ENCODE assay signal across 21 mouse cellular contexts in genomic region chr6:137606541-137606940, GRCm38 (mm10). TPM values are rescaled to one million over a fixed set of nuclear protein-coding genes. Genes with fewer than 3 reads are reported as not detected.
A peak's percentile ranks its signal among the peaks of the same experiment; 100 is the strongest.
DNase-seq lines count a peak whose midpoint lies in the region; ATAC-seq lines count a peak whose summit lies in the region.
"Had no signal": no experiment of that assay in that cellular context is flagged by ENCODE, and none has a peak within 500 bp of the region (broad histone marks: within the 10 kb centered on the region; RNA-seq: fewer than 3 reads in every experiment).

No protein-coding gene starts in this region.

- H3K27me3 ChIP-seq in midbrain, embryonic 11.5 days (ENCODE audit: control insufficient read depth, insufficient read depth, low read length), result no peaks in the 10 kb centered on the region
- no peaks in the 10 kb centered on the region for H3K27me3 ChIP-seq in midbrain, embryonic 10.5 days (ENCODE audit: low read depth, poor library complexity, severe bottlenecking)
- H3K27me3 ChIP-seq in intestine, embryonic 16.5 days (replicated peaks; ENCODE audit: control insufficient read depth, insufficient read depth, low read length), result no peaks in the 10 kb centered on the region
- H3K27me3 ChIP-seq: embryonic facial prominence, embryonic 13.5 days; embryonic facial prominence, embryonic 15.5 days; forebrain, embryonic 12.5 days had no signal

- 89% methylated on average over 7 of the region's 7 CpGs for WGBS in midbrain, embryonic 11.5 days
- WGBS in midbrain, embryonic 10.5 days, result 91% methylated on average over 7 of the region's 7 CpGs
- 82% methylated on average over 7 of the region's 7 CpGs for WGBS in intestine, embryonic 16.5 days

- no peak overlapping the region for H3K9ac ChIP-seq in midbrain, embryonic 11.5 days (ENCODE audit: low read length)
- H3K9ac ChIP-seq in intestine, embryonic 16.5 days (ENCODE audit: low read depth, low read length), result no peak overlapping the region
- H3K9ac ChIP-seq: embryonic facial prominence, embryonic 13.5 days; embryonic facial prominence, embryonic 15.5 days; forebrain, embryonic 12.5 days had no signal

- no peak overlapping the region for H3K4me2 ChIP-seq in midbrain, embryonic 11.5 days
- no peak overlapping the region for H3K4me2 ChIP-seq in intestine, embryonic 16.5 days (ENCODE audit: low read depth, low read length)
- H3K4me2 ChIP-seq: embryonic facial prominence, embryonic 13.5 days; embryonic facial prominence, embryonic 15.5 days; forebrain, embryonic 12.5 days had no signal

- no peak for ATAC-seq in midbrain, embryonic 11.5 days (ENCODE audit: low FRiP score)
- peak; percentile 43; the same call in 1 of the 2 replicates for ATAC-seq in intestine, embryonic 16.5 days
- ATAC-seq: forebrain, embryonic 14.5 days; forebrain, embryonic 16.5 days had no signal

- H3K4me3 ChIP-seq in midbrain, embryonic 11.5 days (ENCODE audit: low read depth, low read length), result no peak overlapping the region
- no peak overlapping the region for H3K4me3 ChIP-seq in midbrain, embryonic 10.5 days
- no peak overlapping the region for H3K4me3 ChIP-seq in intestine, embryonic 16.5 days (ENCODE audit: low read length)
- H3K4me3 ChIP-seq: embryonic facial prominence, embryonic 13.5 days; embryonic facial prominence, embryonic 15.5 days; erythroblast, embryonic 14.5 days; forebrain, embryonic 10.5 days; forebrain, embryonic 12.5 days had no signal

- no peak overlapping the region for H3K27ac ChIP-seq in midbrain, embryonic 11.5 days (ENCODE audit: low read depth, low read length)
- H3K27ac ChIP-seq in midbrain, embryonic 10.5 days (replicated peaks), result no peak overlapping the region
- no peak overlapping the region for H3K27ac ChIP-seq in intestine, embryonic 16.5 days (ENCODE audit: low read length)
- H3K27ac ChIP-seq: embryonic facial prominence, embryonic 13.5 days; embryonic facial prominence, embryonic 15.5 days; forebrain, embryonic 10.5 days; forebrain, embryonic 12.5 days had no signal

- no peaks in the 10 kb centered on the region for H3K9me3 ChIP-seq in midbrain, embryonic 11.5 days (ENCODE audit: control insufficient read depth, low read length)
- H3K9me3 ChIP-seq in midbrain, embryonic 10.5 days (replicated peaks), result no peaks in the 10 kb centered on the region
- no peaks in the 10 kb centered on the region for H3K9me3 ChIP-seq in intestine, embryonic 16.5 days (ENCODE audit: control insufficient read depth, low read length)
- H3K9me3 ChIP-seq: embryonic facial prominence, embryonic 13.5 days; embryonic facial prominence, embryonic 15.5 days; forebrain, embryonic 10.5 days; forebrain, embryonic 12.5 days had no signal

- DNase-seq in midbrain, embryonic 11.5 days (ENCODE audit: low spot score, missing footprints), result peak; percentile 72
- DNase-seq in midbrain, embryonic 10.5 days (ENCODE audit: low spot score), result no peak
- no peak for DNase-seq in ovary, adult 18-20 months (ENCODE audit: low spot score)
- no peak for DNase-seq in heart, adult 9 months (ENCODE audit: low spot score in 2 of 2)
- DNase-seq: adrenal gland, adult 2 months; adrenal gland, postnatal 10 days; adrenal gland, postnatal 25 days; cerebellum, adult 11 months; cerebellum, adult 18-20 months; cerebellum, adult 8-10 months; cerebellum, adult 9-11 months; cerebellum, postnatal 36 days; embryo, embryonic 11 days had no signal

- no peaks in the 10 kb centered on the region for H3K36me3 ChIP-seq in midbrain, embryonic 11.5 days (ENCODE audit: control insufficient read depth, insufficient read depth, low read length)
- no peaks in the 10 kb centered on the region for H3K36me3 ChIP-seq in midbrain, embryonic 10.5 days
- no peaks in the 10 kb centered on the region; the same call in 1 of the 2 replicates for H3K36me3 ChIP-seq in intestine, embryonic 16.5 days (ENCODE audit: control insufficient read depth, insufficient read depth, low read length)
- H3K36me3 ChIP-seq: embryonic facial prominence, embryonic 13.5 days; embryonic facial prominence, embryonic 15.5 days; forebrain, embryonic 10.5 days; forebrain, embryonic 12.5 days had no signal

- H3K4me1 ChIP-seq in midbrain, embryonic 11.5 days (ENCODE audit: control insufficient read depth, insufficient read depth, low read length), result no peaks in the 10 kb centered on the region
- no peaks in the 10 kb centered on the region for H3K4me1 ChIP-seq in midbrain, embryonic 10.5 days
- peaks cover 4% of the 10 kb centered on the region; the same call in 1 of the 2 replicates for H3K4me1 ChIP-seq in intestine, embryonic 16.5 days (ENCODE audit: control insufficient read depth, insufficient read depth, low read length)
- H3K4me1 ChIP-seq: embryonic facial prominence, embryonic 15.5 days; forebrain, embryonic 10.5 days; forebrain, embryonic 12.5 days had no signal

RNA-seq across cellular contexts. Expression of gene Eps8, which starts 48.1 kb away (rescaled TPM):
- 6.7 and 6.8 TPM in 2 replicates for polyA plus RNA-seq in midbrain, embryonic 11.5 days (2014; fragmentation: Nextera tagmentation; extraction: Ambion mirVana)
- 5.5 and 7.1 TPM in 2 replicates for polyA plus RNA-seq in midbrain, embryonic 10.5 days (2016; fragmentation: Nextera tagmentation; extraction: Ambion mirVana)
- 102 and 143 TPM in 2 replicates for polyA plus RNA-seq in intestine, embryonic 16.5 days (2015; fragmentation: Nextera tagmentation; extraction: Ambion mirVana)

Comparison
In these comparisons a context has a peak if more than half of its experiments do, and no peak if none do; other contexts are left out.
1. RNA of gene Eps8, which starts 48.1 kb away (polyA plus RNA-seq): 102 to 143 TPM in intestine, embryonic 16.5 days; 6.7 to 6.8 TPM in midbrain, embryonic 11.5 days and 5.5 to 7.1 TPM in midbrain, embryonic 10.5 days; every median in the first group is over 10 times any median in the second.